Mouse (Mus musculus): ENCODE results near the gene Jph4. TPM values are rescaled to one million over a fixed set of nuclear protein-coding genes. Genes with fewer than 3 reads are reported as not detected.
A peak's percentile ranks its signal among the peaks of the same experiment; 100 is the strongest.

The Jph4 gene
- total RNA-seq (2018; cell fraction: chromatin; rRNA removed) = under 1 TPM in 1 of 26 experiments, not detected in 25; 0.19 TPM
- under 1 TPM in 3 of 26 experiments, not detected in 23; under 0.01 to 0.10 (median 0.04) TPM for total RNA-seq (2018; cell fraction: cytosol; rRNA removed)
- not detected for total RNA-seq (2018; cell fraction: nucleus; rRNA removed)
- polyA plus RNA-seq (2018) = 0.05 TPM in 1 of 3 replicates, not detected in the others

DNA sequence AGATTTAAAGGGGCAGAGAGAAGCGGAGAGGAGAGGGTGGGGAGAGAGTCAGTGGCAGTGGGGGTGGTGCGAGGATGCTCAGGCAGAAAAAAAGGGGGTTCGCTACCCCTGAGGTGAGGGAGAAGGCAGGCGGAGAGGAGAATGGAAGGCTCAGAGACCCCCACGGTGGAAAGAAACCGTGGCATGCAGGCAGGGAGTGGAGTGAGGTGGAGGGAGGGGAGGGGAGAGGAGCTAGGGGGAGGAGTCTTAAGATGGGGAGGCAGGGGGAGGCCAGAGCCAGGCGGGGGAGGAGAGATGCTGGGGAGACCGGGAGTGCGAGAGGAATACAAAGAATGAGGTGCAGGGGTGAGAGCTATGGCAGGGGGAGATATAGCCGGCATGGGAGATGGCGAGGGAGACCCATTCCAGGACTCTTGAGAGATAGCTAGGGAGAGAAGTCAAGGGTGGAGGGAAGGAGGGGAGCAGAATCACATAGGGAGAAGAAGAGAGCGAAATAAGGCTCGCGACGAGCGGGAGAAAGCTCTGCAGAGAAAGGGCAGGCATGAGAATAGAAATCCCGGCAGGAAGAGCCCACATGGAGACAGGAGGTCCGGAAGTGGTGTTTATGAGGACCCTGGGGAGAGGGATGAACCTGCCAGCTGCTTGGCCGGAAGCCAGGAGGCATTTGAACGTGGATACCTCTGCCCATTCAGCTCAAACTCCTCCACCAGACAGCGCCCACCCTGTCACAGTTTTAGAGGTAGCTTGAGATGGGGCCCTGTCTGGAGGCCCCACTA, at the start of gene Jph4:
Gene Jph4, minus strand, starts transcription at position 511 of the 776 bp plus-strand sequence.
- Histone ChIP-seq H3K36me3 (ENCODE audit: inconsistent target) (no peaks in the 10 kb centered on the region), H3K4me3 (ENCODE audit: inconsistent target) (no peak within 1 kb of the TSS), H3K27ac (no peak within 1 kb of the TSS), H3K79me2 (ENCODE audit: inconsistent target) (no peaks in the 10 kb centered on the region)
- WGBS (ENCODE audit: missing documents) = 47% methylated on average over 21 of the region's 21 CpGs

DNA sequence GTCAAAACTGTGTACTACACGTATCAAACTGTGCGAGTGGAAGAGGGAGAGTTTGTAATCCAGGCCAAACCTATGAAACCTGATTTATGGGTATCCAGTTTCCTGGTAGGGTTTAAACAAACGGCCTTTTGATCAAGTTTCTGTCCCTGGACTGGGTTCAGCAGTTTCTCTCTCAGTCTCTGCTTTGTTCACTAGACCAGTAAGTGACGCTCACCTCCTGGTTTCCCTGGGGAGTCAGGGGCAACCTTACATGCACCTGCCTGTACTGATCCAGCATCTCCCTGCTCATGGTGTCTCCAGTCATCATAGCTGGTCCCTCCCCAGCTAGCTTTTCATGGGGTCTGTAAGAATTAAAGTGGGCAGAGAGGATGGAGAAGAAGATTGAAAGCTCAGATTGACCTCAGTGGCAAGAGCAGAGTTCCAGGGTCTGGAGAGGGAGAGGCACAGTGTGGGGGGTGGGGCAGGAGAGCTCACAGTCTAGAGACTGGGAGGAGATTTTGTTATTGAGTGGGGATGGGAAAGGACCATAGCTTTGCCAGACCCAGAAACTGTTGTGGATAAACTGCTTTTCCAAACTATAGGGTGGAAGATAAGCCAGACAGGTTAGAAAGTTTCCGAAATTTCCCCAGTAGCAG, 47.6 kb upstream of the Jph4 start:
- H3K4me3 ChIP-seq (ENCODE audit: inconsistent target) = no peak overlapping the region
- H3K36me3 ChIP-seq (ENCODE audit: inconsistent target) = no peaks in the 10 kb centered on the region
- WGBS (ENCODE audit: missing documents) = 85% methylated on average over 5 of the region's 5 CpGs
- no peak overlapping the region for H3K27ac ChIP-seq
- H3K79me2 ChIP-seq (ENCODE audit: inconsistent target) = no peaks in the 10 kb centered on the region

DNA sequence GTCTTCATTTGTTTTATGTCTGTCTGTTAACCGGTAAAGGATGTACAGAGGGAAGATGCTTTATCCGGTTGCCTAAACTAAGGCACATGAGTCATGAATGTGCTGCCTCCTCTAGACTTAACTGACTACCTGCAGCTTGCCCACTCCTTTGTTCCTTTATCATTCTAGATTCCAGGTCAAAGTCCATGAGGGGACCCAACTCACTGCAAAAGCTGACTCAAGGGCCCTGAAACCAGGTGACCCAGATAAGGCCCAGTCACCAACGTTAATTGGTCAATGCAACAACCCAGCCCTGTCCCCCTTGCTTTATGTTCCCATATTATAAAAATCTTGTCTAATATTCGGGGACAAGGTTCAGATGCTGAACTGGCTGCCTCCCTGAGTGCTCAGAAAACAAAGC, 45.4 kb upstream of the Jph4 start:
- no peak overlapping the region for H3K4me3 ChIP-seq (ENCODE audit: inconsistent target)
- no peak overlapping the region for H3K27ac ChIP-seq
- no peaks in the 10 kb centered on the region for H3K79me2 ChIP-seq (ENCODE audit: inconsistent target)
- 78% methylated on average over 4 of the region's 4 CpGs for WGBS (ENCODE audit: missing documents)
- H3K36me3 ChIP-seq (ENCODE audit: inconsistent target) = no peaks in the 10 kb centered on the region

DNA sequence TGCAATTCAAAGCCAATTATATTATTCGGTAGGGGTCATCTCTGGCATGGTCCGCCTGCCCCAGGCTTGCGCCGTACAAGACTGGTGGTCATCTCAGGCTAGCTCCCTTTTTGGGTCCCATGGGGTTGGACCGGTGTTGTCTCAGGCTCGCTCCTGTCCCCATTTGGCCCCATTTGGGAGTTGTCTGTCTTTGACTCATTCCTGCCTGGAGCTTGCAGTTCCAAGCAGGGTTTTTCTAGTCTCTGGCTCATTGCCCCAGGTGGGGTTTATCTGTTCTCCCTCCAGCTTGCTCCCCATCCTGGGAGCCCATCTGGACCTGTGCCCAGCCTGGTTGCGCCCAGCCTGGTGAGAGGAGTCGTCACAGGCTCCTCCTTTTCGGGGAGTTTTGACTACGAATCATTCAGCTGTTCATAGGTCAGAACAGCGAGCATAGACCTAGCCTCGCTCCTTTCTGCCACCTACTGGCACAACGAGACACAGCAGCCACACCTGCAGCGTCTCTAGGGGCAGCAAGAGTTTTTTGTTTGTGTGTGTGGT, 44.4 kb upstream of the Jph4 start:
- no peak overlapping the region for H3K4me3 ChIP-seq (ENCODE audit: inconsistent target)
- H3K36me3 ChIP-seq (ENCODE audit: inconsistent target) = no peaks in the 10 kb centered on the region
- H3K27ac ChIP-seq = no peak overlapping the region
- H3K79me2 ChIP-seq (ENCODE audit: inconsistent target) = no peaks in the 10 kb centered on the region
- WGBS (ENCODE audit: missing documents) = 37% methylated on average over 14 of the region's 14 CpGs

DNA sequence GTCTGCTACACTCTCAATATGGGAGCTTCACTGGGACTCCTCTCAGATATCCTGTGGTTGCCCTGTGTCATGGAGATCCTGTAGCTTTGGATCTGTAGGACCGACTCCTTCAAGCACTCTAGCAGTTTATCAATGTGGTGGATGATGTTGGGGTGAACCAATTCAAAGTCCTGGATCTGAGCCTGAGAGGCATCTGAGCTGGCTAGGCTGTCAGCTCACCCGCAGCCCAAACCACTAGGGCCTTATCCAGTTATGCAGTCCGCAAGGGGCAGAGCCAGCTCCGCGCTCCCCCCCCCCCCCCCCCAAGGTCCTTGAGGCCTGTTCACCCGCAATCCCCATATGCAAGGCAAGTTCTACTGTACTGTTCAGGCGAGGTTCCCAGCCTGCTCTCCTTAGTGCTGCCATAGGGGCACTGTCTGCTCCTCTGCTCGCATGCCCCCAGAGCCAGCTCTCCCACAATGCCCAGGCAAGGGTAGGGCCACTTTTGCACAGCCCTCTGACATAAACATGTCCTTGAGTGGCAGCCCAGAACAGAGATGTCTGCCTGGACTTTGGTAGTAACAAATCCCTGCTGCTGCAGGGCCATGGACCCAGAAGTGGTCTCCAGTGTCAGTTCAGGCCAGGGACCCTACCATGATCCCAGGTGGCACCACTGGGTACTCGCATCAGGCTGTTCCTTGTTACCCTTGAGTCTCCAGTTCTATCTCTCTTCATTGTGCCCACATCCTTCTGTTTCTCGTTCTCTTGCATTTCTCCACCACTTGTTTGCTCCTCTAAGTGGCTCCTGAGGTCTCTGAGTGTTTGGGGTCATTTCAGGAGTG, 43.7 kb upstream of the Jph4 start:
- H3K36me3 ChIP-seq (ENCODE audit: inconsistent target) = no peaks in the 10 kb centered on the region
- H3K27ac ChIP-seq = no peak overlapping the region
- H3K4me3 ChIP-seq (ENCODE audit: inconsistent target) = no peak overlapping the region
- H3K79me2 ChIP-seq (ENCODE audit: inconsistent target) = no peaks in the 10 kb centered on the region
- 92% methylated on average over 7 of the region's 10 CpGs for WGBS (ENCODE audit: missing documents)

DNA sequence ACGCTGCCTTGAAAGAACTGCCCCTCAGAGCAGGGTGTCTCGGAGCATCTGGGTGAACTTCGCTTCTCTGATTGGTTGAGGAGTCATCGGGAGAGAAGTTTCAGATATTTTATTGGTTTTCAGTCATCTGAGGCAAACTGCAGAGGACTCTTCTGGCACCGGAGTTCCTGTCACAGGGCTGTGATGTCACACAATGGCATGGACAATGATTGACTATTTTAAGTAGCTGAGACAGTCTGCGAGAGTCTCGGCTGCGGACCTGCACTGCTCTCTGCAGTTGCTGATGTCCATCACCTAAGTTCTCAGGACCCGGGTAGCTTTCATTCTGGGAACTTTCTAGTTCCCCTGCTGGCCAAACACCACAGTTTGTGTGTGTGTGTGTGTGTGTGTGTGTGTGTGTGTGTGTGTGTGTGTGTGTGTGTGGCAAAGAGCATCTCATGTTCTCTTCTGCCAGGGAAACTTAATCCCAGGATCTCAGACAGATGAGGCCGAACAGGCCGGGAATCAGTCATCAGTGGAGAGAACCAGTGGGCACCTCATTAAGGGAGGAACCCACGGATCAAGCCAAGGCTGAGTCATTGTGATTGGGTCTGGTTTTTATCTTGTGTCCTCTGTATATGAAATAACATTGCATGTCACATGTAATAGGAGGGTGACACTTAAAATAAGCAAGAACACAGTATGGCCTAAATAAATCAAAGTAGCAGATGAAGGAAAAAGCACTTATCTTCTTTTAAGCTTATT, 40.8 kb upstream of the Jph4 start:
- no peaks in the 10 kb centered on the region for H3K79me2 ChIP-seq (ENCODE audit: inconsistent target)
- no peaks in the 10 kb centered on the region for H3K36me3 ChIP-seq (ENCODE audit: inconsistent target)
- no peak overlapping the region for H3K27ac ChIP-seq
- WGBS (ENCODE audit: missing documents) = 85% methylated on average over 10 of the region's 12 CpGs
- H3K4me3 ChIP-seq (ENCODE audit: inconsistent target) = no peak overlapping the region

DNA sequence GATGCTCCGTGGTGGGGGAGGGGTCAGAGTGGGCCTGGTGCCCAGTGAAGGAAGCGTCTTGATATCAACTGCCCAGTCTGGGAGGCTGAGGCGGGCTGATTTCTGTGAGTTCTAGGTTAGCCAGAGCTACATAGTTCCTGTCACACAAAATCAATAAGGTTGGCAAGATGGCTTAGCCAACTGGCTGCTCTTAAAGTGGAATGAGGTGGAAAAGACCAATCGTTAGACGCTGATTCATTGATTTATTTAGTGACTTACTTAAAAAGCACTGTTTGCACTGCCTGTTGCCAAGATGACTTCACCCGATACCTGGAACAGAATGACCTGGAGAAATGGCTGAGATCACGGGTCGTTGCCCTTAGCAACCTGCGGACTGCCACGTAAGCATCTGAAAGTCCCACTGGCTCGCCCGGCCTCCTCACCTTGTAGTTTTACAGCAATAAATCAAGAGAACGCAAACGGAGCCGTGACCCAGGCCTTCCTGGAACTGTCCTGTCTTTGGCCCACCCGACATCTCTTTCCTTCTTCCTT, 36.3 kb upstream of the Jph4 start:
- Histone ChIP-seq H3K36me3 (ENCODE audit: inconsistent target) (no peaks in the 10 kb centered on the region), H3K27ac (no peak overlapping the region), H3K79me2 (ENCODE audit: inconsistent target) (no peaks in the 10 kb centered on the region), H3K4me3 (ENCODE audit: inconsistent target) (no peak overlapping the region)
- 91% methylated on average over 16 of the region's 16 CpGs for WGBS (ENCODE audit: missing documents)

DNA sequence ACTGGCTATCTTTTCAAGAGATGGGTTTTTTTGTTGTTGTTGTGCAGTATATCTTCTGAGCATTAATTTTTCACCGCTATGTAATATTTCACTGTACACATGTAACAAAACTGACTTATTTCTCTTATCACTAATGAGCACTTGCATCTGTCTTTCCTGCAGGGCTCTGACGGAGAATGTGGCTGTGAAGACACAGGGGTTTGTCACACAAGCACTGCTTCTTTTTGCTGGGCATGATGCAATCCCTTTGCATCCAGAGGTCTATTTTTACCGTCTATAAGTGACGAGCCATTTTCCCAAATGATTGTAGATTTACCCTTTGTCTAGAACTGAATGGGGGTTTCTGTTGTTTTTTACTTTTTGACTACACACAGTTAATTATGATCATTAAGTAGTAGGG, 35.4 kb upstream of the Jph4 start:
- Histone ChIP-seq H3K36me3 (ENCODE audit: inconsistent target) (no peaks in the 10 kb centered on the region), H3K27ac (no peak overlapping the region), H3K79me2 (ENCODE audit: inconsistent target) (no peaks in the 10 kb centered on the region), H3K4me3 (ENCODE audit: inconsistent target) (no peak overlapping the region)
- 58% methylated on average over 4 of the region's 4 CpGs for WGBS (ENCODE audit: missing documents)

DNA sequence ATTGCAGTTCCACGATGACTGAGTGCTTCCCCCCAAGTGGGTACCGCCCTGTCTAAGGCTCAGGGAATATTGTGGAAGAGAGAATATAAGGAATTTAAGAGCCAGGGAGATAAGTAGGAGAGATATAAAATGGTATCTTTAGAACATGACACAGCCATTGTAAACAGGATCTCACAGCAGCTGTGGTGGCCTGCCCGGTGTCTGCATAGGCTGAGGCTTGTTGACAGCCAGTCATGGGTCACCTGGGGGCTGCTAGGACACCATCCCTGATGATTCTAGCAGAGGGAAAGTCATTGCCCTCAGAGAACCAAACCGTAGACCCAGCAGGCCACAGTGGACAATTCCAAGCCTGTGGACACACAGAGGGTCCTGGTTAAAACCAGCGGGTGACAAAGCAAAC, 34.2 kb upstream of the Jph4 start:
- H3K27ac ChIP-seq = no peak overlapping the region
- H3K4me3 ChIP-seq (ENCODE audit: inconsistent target) = no peak overlapping the region
- H3K79me2 ChIP-seq (ENCODE audit: inconsistent target) = no peaks in the 10 kb centered on the region
- H3K36me3 ChIP-seq (ENCODE audit: inconsistent target) = no peaks in the 10 kb centered on the region
- 87% methylated on average over 5 of the region's 5 CpGs for WGBS (ENCODE audit: missing documents)

DNA sequence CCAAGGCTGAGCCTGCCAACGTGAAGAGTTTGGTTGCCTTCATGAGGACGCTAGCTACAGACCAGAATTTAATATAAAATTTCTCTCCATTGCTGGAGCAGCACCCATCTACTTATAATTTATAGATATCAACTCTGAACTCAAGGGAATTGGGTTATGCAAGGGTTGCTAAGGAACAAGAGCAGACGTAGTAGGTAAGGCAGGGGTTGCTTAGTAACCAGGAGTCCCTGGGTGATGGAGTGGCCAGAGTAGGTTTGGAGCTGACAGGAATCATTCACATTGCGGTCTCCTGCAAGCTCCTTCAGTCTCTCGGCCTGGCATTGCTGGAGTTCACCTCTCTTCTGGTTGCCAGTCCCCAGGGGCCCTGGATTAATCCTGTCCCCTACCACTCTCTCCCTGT, 32.3 kb upstream of the Jph4 start:
- 90% methylated on average over 5 of the region's 5 CpGs for WGBS (ENCODE audit: missing documents)
- no peaks in the 10 kb centered on the region for H3K36me3 ChIP-seq (ENCODE audit: inconsistent target)
- H3K4me3 ChIP-seq (ENCODE audit: inconsistent target) = no peak overlapping the region
- no peaks in the 10 kb centered on the region for H3K79me2 ChIP-seq (ENCODE audit: inconsistent target)
- H3K27ac ChIP-seq = no peak overlapping the region

DNA sequence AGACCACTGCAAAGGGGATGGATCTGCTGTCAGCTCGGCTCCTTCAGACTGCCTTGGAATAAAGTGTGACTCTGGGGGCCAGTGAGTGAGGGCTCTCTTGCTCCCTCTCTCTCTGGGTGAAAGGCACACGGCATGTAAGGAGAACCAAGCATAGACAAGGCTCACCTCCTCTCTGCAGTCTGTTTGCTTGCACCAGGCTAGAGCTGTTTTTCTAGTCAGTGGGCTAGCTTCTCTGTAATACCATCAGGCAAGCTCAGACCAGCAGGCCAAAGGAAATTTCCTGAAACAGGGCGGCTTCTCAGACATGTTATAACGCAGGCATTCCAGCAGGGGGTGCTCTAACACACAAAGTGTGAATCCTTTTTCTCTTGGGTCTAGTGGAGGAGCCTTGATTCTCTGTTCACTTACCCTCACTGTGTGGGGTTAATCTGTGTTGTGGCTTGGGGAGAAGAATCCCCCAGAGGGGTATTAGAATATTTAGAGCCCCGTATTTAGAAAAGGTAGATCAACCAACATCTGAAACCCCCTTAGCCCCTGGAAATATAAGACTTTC, 31.7 kb upstream of the Jph4 start:
- 48% methylated on average over 5 of the region's 5 CpGs for WGBS (ENCODE audit: missing documents)
- H3K4me3 ChIP-seq (ENCODE audit: inconsistent target) = no peak overlapping the region
- H3K27ac ChIP-seq = no peak overlapping the region
- no peaks in the 10 kb centered on the region for H3K36me3 ChIP-seq (ENCODE audit: inconsistent target)
- H3K79me2 ChIP-seq (ENCODE audit: inconsistent target) = no peaks in the 10 kb centered on the region

DNA sequence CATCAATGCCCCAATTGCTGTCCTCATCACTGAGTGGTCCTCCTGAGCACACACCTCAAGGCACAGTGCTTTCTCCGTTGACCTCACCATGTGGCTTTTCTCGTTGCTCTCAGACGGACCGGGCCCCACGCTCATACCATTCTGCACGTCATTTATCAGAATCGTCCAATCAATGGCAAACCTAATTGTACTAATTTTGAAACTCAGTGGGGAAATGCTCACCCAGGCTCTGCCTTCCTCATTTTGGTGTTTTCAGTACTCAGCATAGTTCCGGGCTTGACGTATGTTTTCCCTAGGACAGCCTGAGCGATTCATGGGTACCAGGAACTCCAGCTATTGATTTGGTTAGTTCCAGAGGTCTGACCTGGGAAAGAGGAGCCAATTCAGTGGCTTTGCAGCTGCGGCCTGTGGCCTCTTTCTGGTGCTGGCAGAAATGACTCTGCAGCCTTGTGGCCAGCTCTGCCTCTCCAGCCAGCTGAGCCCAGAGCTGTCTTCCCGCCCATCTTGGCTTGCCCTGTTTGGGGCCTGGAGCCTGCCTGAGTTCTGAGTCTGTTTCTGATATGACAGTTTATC, 30.2 kb upstream of the Jph4 start:
- no peak overlapping the region for H3K4me3 ChIP-seq (ENCODE audit: inconsistent target)
- peak overlapping the region; percentile 51 for H3K27ac ChIP-seq
- no peaks in the 10 kb centered on the region for H3K36me3 ChIP-seq (ENCODE audit: inconsistent target)
- WGBS (ENCODE audit: missing documents) = 15% methylated on average over 12 of the region's 12 CpGs
- no peaks in the 10 kb centered on the region for H3K79me2 ChIP-seq (ENCODE audit: inconsistent target)

DNA sequence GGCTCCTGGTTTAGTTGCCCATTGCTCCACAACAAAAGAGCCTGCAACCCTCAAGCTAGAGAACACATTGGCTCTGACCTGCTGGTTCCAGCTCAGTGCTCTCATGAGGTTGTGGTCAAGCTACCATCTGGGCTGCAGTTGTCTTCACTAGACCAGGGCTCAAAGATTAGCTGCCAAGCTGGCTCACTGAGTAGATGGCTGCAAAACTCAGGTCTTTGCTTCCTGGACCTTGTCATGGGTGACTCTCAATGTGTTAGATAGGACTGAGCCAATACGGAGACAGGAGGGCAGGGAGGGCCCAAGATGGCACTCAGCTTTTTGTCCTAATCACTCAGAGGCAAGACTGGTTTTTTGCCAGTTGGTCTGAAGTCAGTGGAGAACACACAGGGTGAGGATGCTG, 29.6 kb upstream of the Jph4 start:
- H3K79me2 ChIP-seq (ENCODE audit: inconsistent target) = no peaks in the 10 kb centered on the region
- no peak overlapping the region for H3K4me3 ChIP-seq (ENCODE audit: inconsistent target)
- no peaks in the 10 kb centered on the region for H3K36me3 ChIP-seq (ENCODE audit: inconsistent target)
- peak overlapping the region; percentile 51; the same call in 1 of the 2 replicates for H3K27ac ChIP-seq
- WGBS (ENCODE audit: missing documents) = 89% methylated on average over 1 of the region's 1 CpGs
